Mouse (Mus musculus): ENCODE results near the gene Myoz1.

The Myoz1 gene

DNA sequence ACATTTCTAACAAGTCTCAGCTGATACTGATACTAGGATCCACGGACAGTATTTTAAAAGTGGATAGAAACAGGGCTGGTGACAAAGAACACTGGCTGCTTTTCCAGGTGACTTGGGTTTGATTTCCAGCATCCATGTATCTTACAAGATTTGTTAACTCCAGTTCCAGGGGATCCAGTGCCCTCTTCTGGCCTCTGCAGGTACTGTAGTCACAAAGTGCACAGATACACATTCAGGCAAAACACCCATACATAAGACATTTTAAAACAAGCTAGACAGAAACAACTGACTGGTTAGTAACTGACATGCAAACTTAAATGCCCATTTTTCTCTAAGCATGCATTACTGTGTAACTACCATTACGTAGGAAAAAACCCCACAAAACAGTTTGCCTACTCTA, 16.6 kb upstream of the Myoz1 start:
- intact Hi-C loops (cut with DNase I): no loop called here

- intact Hi-C loops (cut with DNase I): no loop called here
Measured at GRCm38 (mm10) chr14:20668154-20668810, 11.9 kb upstream of the Myoz1 start, which contains the start of gene Synpo2l. Synpo2l (minus strand) TSS chr14:20668354.

- intact Hi-C loops (cut with DNase I): no loop called here
Measured at GRCm38 (mm10) chr14:20667469-20667868, 11.1 kb upstream of the Myoz1 start.

- intact Hi-C loops (cut with DNase I): no loop called here
Measured at GRCm38 (mm10) chr14:20664436-20664835, 8.1 kb upstream of the Myoz1 start.

DNA sequence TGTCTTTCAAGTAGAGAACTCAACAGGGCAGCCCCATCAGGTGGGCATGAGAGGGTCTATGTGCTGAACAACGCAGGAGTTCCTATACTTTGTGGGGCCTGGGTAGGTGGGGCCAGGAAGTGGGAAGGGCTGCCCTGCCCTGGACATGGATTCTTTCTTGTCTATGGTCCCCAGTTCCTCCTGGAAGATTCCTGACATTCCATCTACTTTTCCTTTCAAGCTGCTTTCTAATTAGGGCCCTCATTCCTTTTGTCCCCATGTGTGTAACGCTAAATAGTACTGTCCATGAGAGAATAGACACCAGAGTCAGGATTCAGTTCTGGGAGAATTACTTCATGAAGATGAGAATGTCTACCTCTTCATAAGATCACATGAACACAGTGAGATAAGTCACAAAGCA, 7.3 kb upstream of the Myoz1 start:
- intact Hi-C loops (cut with DNase I): no loop called here

DNA sequence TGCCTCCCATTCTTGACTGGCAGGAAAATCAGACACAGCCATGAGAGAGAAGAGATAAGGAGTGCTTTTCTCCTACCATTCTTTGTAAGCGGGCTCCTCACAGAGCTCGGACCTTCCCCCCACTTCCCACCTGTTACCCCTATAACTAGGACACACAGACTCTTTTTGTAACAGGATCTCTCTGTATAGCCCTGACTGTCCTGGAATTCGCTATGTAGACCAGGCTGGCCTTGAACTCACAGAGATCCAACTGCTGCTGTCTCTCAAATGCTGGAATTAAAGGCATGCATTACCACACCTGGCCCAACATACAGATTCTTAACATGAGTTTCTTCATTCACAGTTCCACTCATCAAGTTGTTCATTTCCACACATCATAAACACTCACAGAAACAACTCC, 6.4 kb upstream of the Myoz1 start:
- intact Hi-C loops (cut with DNase I): no loop called here

DNA sequence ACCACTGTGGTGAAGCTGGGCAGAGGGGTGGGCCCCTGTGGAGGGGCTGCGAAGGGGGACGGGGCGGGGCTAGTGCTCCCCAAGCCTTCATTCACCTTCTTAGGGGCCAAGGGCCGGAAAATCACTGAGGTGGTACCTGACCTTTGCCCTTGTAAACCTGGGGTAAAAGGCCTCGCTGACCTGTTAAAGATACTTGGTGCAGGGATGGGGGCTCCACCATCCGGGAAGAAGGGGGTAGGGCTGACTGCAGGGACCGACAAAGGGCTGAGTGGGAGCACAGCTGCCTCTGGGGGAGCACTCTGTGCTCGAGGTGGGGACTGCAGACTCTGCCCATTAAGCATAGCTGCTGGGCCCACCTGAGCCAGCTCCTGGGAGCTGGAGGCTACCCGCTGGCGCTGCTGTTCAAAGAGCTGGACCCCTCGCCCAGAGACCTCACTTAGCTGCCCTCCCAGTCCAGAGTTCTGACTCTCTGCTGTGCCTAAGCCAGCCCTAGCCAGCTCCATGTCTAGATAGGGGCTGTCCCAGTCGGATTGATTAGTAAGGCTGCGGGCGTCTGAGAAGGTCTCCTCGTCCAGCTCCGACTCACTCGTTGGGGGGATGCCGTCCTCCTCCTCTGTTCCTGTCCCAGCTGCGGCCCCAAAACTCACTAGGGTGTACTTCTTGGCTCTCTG, 5.5 kb upstream of the Myoz1 start:
- intact Hi-C loops (cut with DNase I): loop anchor here (1.0 kb wide), 2 partner anchors 17 to 85 kb away; no protein-coding TSS in a partner anchor

GRCm38 (mm10) chr14:20660827-20661660, 4.7 kb upstream of the Myoz1 start:
- intact Hi-C loops (cut with DNase I): loop anchor here (1.0 kb wide), 2 partner anchors 17 to 85 kb away; no protein-coding TSS in a partner anchor

GRCm38 (mm10) chr14:20659687-20660086, 3.3 kb upstream of the Myoz1 start:
- intact Hi-C loops (cut with DNase I): no loop called here

DNA sequence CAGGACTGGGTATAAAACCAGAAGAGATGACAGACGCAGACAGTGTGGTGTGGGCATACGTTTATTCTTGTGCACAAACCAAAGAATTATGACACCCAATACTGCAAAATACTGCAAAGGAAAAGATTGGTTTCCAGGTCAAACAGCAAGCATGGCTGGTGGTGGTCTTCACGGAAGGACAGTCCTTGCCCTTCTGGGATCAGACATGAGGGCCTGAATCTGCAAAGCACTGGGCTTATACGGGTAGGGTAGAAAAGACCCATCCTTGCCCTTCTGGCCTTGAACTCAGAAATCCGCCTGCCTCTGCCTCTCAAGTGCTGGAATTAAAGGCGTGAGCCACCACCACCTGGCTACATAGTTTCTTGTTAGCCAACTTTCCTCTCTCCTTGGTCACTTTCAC, 2.6 kb upstream of the Myoz1 start:
- intact Hi-C loops (cut with DNase I): no loop called here

DNA sequence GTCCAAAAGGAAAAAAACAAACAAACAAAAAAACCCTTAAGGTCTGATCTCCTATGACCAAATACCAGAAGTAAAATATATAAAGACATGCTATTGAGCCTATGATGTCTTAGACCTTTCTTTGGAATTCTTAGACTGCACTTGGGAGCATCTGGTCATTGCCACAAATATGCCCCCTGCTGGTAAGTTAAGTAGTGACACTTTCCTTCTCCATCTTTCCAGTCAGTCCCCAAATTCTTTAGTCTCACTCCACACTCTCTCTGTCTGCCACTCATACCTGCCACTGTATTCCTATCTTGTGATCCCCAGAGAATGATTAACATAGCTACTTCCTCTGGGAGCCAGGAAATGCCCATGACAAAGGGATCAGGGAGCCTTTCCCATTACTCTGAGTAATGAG, 2.0 kb upstream of the Myoz1 start:
- intact Hi-C loops (cut with DNase I): no loop called here

GRCm38 (mm10) chr14:20655731-20656130, 609 bp downstream of the Myoz1 start:
- intact Hi-C loops (cut with DNase I): no loop called here

GRCm38 (mm10) chr14:20654690-20655421, 1.5 kb downstream of the Myoz1 start:
- intact Hi-C loops (cut with DNase I): no loop called here

- intact Hi-C loops (cut with DNase I): no loop called here
Measured at GRCm38 (mm10) chr14:20651722-20652256, 4.6 kb downstream of the Myoz1 start.

DNA sequence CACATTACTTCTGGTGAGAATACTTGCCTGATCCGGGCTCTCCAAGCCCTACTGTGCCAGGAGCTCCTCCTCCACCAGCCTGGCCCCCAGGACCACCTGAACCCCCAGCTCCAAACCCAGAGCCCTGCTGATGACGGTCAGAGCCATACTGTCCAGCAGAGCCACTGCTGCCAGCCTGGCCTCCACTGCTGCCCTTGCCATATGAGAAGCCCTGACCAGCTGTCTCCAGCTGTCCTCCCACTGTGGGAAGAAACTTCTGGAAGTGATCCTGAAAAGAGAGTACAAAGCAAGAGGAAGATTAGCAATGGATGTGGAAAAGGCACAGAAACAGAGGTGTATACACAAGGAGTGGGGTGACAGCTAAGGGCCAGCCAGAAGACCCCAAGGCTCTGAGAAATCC, 5.3 kb downstream of the Myoz1 start:
- intact Hi-C loops (cut with DNase I): no loop called here

- intact Hi-C loops (cut with DNase I): no loop called here
Measured at GRCm38 (mm10) chr14:20646381-20646780, 10.0 kb downstream of the Myoz1 start.

DNA sequence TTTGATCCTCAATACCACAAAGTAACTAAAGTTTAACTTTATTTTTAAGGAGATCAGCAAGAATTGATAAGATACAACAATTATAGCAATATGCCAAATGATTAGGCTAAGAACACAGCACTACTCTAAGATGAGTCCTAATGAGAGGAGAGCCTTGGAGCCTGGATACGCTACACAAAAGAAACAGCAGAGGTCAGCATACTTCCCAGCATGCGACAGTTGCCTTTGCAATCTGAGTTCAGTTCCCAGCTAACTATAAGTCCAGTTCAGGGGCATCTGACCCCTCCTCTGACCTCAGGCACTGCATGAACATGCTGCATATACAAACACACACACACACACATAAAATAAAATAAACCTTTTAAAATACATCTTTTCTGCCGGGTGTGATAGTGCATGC, 10.8 kb downstream of the Myoz1 start:
- intact Hi-C loops (cut with DNase I): no loop called here

GRCm38 (mm10) chr14:20641438-20641875, 14.9 kb downstream of the Myoz1 start:
- intact Hi-C loops (cut with DNase I): no loop called here

- intact Hi-C loops (cut with DNase I): no loop called here
Measured at GRCm38 (mm10) chr14:20640644-20641437, 15.5 kb downstream of the Myoz1 start, which contains the start of gene Usp54. Usp54 (minus strand) TSS chr14:20641063.
